Mouse (Mus musculus) stomach, postnatal 0 days (tissue): ENCODE results near the gene Stx1a.

ENCODE experiments used
- CTCF ChIP-seq: IDR thresholded peaks from 2 replicates; pipeline ENCODE4 v1.5.1; 2016; ENCODE audit warnings: antibody characterized with exemption, low read depth, mild to moderate bottlenecking, moderate library complexity
- EP300 ChIP-seq: optimal IDR thresholded peaks from 2 replicates; pipeline ENCODE3; 2016; ENCODE audit warnings: antibody characterized with exemption

- TF ChIP-seq CTCF (no peak), EP300 (no peak)
Measured at GRCm38 (mm10) chr5:135072720-135073119, 49.4 kb downstream of the Stx1a start.
